In genomic region chr7:42450618-42451017, GRCm38 (mm10) we compare ENCODE assay signal across 10 mouse cellular contexts. TPM values are rescaled to one million over a fixed set of nuclear protein-coding genes. Genes with fewer than 3 reads are reported as not detected.
DNase-seq lines count a peak whose midpoint lies in the region; ATAC-seq and TF ChIP-seq lines count a peak whose summit lies in the region.
"Had no signal": no experiment of that assay in that cellular context is flagged by ENCODE, and none has a peak within 500 bp of the region (broad histone marks: within the 10 kb centered on the region; RNA-seq: fewer than 3 reads in every experiment).

No protein-coding gene starts in this region.

- intact Hi-C loops in heart, adult 2 months (cut with DNase I): no loop called here

- H3K36me3 ChIP-seq in heart, adult 2 months (ENCODE audit: control insufficient read depth, insufficient read depth, low read length): no peaks in the 10 kb centered on the region
- H3K36me3 ChIP-seq in heart, embryonic 10.5 days: no peaks in the 10 kb centered on the region
- no peaks in the 10 kb centered on the region for H3K36me3 ChIP-seq in limb, embryonic 10.5 days
- H3K36me3 ChIP-seq in intestine, embryonic 16.5 days (ENCODE audit: control insufficient read depth, insufficient read depth, low read length): no peaks in the 10 kb centered on the region
- H3K36me3 ChIP-seq: heart, embryonic 13.5 days had no signal

- H3K27ac ChIP-seq in heart, adult 2 months: no peak overlapping the region
- H3K27ac ChIP-seq in heart, embryonic 10.5 days: no peak overlapping the region
- H3K27ac ChIP-seq in limb, embryonic 10.5 days: no peak overlapping the region
- H3K27ac ChIP-seq in intestine, embryonic 16.5 days (ENCODE audit: low read length): no peak overlapping the region
- H3K27ac ChIP-seq: heart, embryonic 13.5 days had no signal

- peak; percentile 54 for TF ChIP-seq CTCF in heart, adult 2 months (IDR thresholded peaks at IDR 0.05)
- peak; percentile 58 for TF ChIP-seq CTCF in lung, adult 2 months (IDR thresholded peaks at IDR 0.05; ENCODE audit: insufficient read depth, low read length)

- H3K27me3 ChIP-seq in heart, adult 2 months (ENCODE audit: control insufficient read depth, insufficient read depth, low read length): no peaks in the 10 kb centered on the region
- H3K27me3 ChIP-seq in heart, embryonic 10.5 days (ENCODE audit: insufficient read depth, poor library complexity, severe bottlenecking): no peaks in the 10 kb centered on the region
- no peaks in the 10 kb centered on the region for H3K27me3 ChIP-seq in limb, embryonic 10.5 days (ENCODE audit: low read depth, poor library complexity, severe bottlenecking)
- no peaks in the 10 kb centered on the region for H3K27me3 ChIP-seq in intestine, embryonic 16.5 days (replicated peaks; ENCODE audit: control insufficient read depth, insufficient read depth, low read length)
- H3K27me3 ChIP-seq: heart, embryonic 13.5 days had no signal

- WGBS in heart, adult 2 months: 26% methylated on average over 3 of the region's 3 CpGs
- 29% methylated on average over 3 of the region's 3 CpGs for WGBS in heart, embryonic 10.5 days
- 34% methylated on average over 3 of the region's 3 CpGs for WGBS in lung, adult 2 months
- WGBS in limb, embryonic 10.5 days: 51% methylated on average over 3 of the region's 3 CpGs
- 41% methylated on average over 3 of the region's 3 CpGs for WGBS in intestine, embryonic 16.5 days

- H3K4me1 ChIP-seq in heart, adult 2 months (ENCODE audit: control insufficient read depth, insufficient read depth, low read length): no peaks in the 10 kb centered on the region
- no peaks in the 10 kb centered on the region for H3K4me1 ChIP-seq in heart, embryonic 10.5 days
- H3K4me1 ChIP-seq in lung, adult 2 months (ENCODE audit: control insufficient read depth, insufficient read depth, low read length): no peaks in the 10 kb centered on the region
- H3K4me1 ChIP-seq in limb, embryonic 10.5 days: no peaks in the 10 kb centered on the region
- no peaks in the 10 kb centered on the region for H3K4me1 ChIP-seq in intestine, embryonic 16.5 days (ENCODE audit: control insufficient read depth, insufficient read depth, low read length)
- H3K4me1 ChIP-seq: heart, embryonic 13.5 days had no signal

- TF ChIP-seq POLR2A in heart, adult 2 months (IDR thresholded peaks at IDR 0.05; ENCODE audit: insufficient read depth, low read depth, low read length): no peak
- no peak for TF ChIP-seq POLR2A in lung, adult 2 months (IDR thresholded peaks at IDR 0.05; ENCODE audit: borderline replicate concordance, extremely low read depth, low read depth, low read length)

- DNase-seq in heart, adult 2 months: no peak
- no peak for DNase-seq in heart, embryonic 10.5 days (ENCODE audit: low spot score)
- DNase-seq in CD4-positive helper T cell, adult 2 months (ENCODE audit: low read depth, low spot score): peak; percentile 27
- DNase-seq in adrenal gland, postnatal 10 days: peak; percentile 41
- no peak for DNase-seq in lung, adult 2 months
- no peak for DNase-seq in limb, embryonic 10.5 days (ENCODE audit: low spot score)
- DNase-seq in layer of hippocampus, postnatal 14 days (ENCODE audit: low spot score in 2 of 2): no peak

- H3K4me3 ChIP-seq in heart, adult 2 months: no peak overlapping the region
- no peak overlapping the region for H3K4me3 ChIP-seq in heart, embryonic 10.5 days
- no peak overlapping the region for H3K4me3 ChIP-seq in lung, adult 2 months (replicated peaks; ENCODE audit: extremely low read depth, low read depth, low read length)
- no peak overlapping the region for H3K4me3 ChIP-seq in limb, embryonic 10.5 days
- H3K4me3 ChIP-seq in intestine, embryonic 16.5 days (ENCODE audit: low read length): no peak overlapping the region
- H3K4me3 ChIP-seq: heart, embryonic 13.5 days had no signal

- TF ChIP-seq EP300 in heart, adult 2 months (IDR thresholded peaks at IDR 0.05; ENCODE audit: insufficient read depth, low read depth, low read length): no peak

- H3K9me3 ChIP-seq in heart, embryonic 10.5 days: peaks cover 35% of the 10 kb centered on the region
- peaks cover 15% of the 10 kb centered on the region; the same call in 1 of the 2 replicates for H3K9me3 ChIP-seq in limb, embryonic 10.5 days (replicated peaks)
- H3K9me3 ChIP-seq in intestine, embryonic 16.5 days (ENCODE audit: control insufficient read depth, low read length): peaks cover 5% of the 10 kb centered on the region; the same call in 1 of the 2 replicates

- no peak overlapping the region for H3K9ac ChIP-seq in heart, adult 2 months (ENCODE audit: low read depth, low read length)
- H3K9ac ChIP-seq in intestine, embryonic 16.5 days (ENCODE audit: low read depth, low read length): no peak overlapping the region
- H3K9ac ChIP-seq: heart, embryonic 13.5 days had no signal

- no peaks in the 10 kb centered on the region for H3K79me2 ChIP-seq in heart, adult 2 months (replicated peaks; ENCODE audit: control insufficient read depth, insufficient read depth, low read length)

- ATAC-seq in intestine, embryonic 16.5 days: no peak

- no peak overlapping the region for H3K4me2 ChIP-seq in intestine, embryonic 16.5 days (ENCODE audit: low read depth, low read length)
- H3K4me2 ChIP-seq: heart, embryonic 13.5 days had no signal

RNA-seq across cellular contexts. Expression of gene 4933421I07Rik, which starts 2.7 kb away (rescaled TPM):
- total RNA-seq in heart, adult 2 months (2021): not detected
- not detected in 2 replicates for polyA plus RNA-seq in heart, adult 2 months (2012; rRNA removed)
- not detected in 2 replicates for polyA plus RNA-seq in heart, embryonic 10.5 days (2016; fragmentation: Nextera tagmentation; extraction: Ambion mirVana)
- not detected for total RNA-seq in adrenal gland, postnatal 10 days (2021)
- polyA plus RNA-seq in lung, adult 2 months (2012; rRNA removed): not detected in 2 replicates
- polyA plus RNA-seq in limb, embryonic 10.5 days (2016; fragmentation: Nextera tagmentation; extraction: Ambion mirVana): not detected in 2 replicates
- polyA plus RNA-seq in intestine, embryonic 16.5 days (2015; fragmentation: Nextera tagmentation; extraction: Ambion mirVana): not detected in 2 replicates
- total RNA-seq in layer of hippocampus, postnatal 14 days (2021): not detected
- polyA plus RNA-seq: heart, embryonic 13.5 days; liver, embryonic 16.5 days had no signal

RNA-seq across cellular contexts. Expression of gene Zfp141, which starts 54.9 kb away (rescaled TPM):
- total RNA-seq in heart, adult 2 months (2021): 1 to 10 TPM; 4.1 to 4.2 TPM
- 1.7 and 3.1 TPM in 2 replicates for polyA plus RNA-seq in heart, adult 2 months (2012; rRNA removed)
- polyA plus RNA-seq in heart, embryonic 10.5 days (2016; fragmentation: Nextera tagmentation; extraction: Ambion mirVana): 8.2 and 9.9 TPM in 2 replicates
- 10 to 100 TPM; 12.0 to 19.1 TPM for total RNA-seq in adrenal gland, postnatal 10 days (2021)
- 4.2 and 4.9 TPM in 2 replicates for polyA plus RNA-seq in lung, adult 2 months (2012; rRNA removed)
- 17.4 and 19.4 TPM in 2 replicates for polyA plus RNA-seq in limb, embryonic 10.5 days (2016; fragmentation: Nextera tagmentation; extraction: Ambion mirVana)
- 6.5 and 7.8 TPM in 2 replicates for polyA plus RNA-seq in intestine, embryonic 16.5 days (2015; fragmentation: Nextera tagmentation; extraction: Ambion mirVana)
- total RNA-seq in layer of hippocampus, postnatal 14 days (2021): 10 to 100 TPM; 20.1 to 21.9 TPM

Comparison
In these comparisons a context has a peak if more than half of its experiments do, and no peak if none do; other contexts are left out.
1. DNase-seq: peak in CD4-positive helper T cell, adult 2 months (single experiment) and adrenal gland, postnatal 10 days (single experiment); none in heart, adult 2 months (0 of 2), heart, embryonic 10.5 days (single experiment), lung, adult 2 months (single experiment), limb, embryonic 10.5 days (single experiment) and layer of hippocampus, postnatal 14 days (0 of 2).